Mouse (Mus musculus): ENCODE data around the gene Hba-a1.
"Not testable (repeated sequence)": the region's sequence is repeated elsewhere in the genome, so short reads cannot be mapped to it uniquely, and the experiment has no call there.

DNA sequence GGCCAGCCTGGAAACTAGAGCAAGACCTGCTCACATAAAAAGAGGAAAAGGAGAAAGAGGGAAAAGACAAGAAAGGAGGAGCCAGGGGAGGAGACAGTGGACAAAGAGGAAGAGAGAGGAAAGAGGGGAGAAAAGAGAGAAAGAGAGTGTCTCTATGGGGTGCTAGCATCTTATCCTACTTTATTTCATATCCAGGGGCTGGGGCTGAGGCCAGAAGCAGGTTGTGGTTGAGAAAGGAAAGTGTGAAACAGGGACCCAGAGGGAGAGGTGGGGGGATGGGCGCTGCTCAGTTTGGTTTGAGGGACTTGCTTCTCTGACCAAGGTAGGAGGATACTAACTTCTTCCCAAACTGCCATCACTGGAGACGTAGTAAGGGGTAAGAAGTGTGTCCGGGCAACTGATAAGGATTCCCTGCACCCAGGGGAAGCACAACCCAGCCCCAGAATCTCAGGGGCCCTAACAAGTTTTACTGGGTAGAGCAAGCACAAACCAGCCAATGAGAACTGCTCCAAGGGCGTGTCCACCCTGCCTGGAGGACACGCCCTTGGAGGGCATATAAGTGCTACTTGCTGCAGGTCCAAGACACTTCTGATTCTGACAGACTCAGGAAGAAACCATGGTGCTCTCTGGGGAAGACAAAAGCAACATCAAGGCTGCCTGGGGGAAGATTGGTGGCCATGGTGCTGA, at the start of gene Hba-a1:
- TF ChIP-seq CTCF, POLR2A (IDR thresholded peaks at IDR 0.05; ENCODE audit: insufficient read depth, low read depth, low read length): not testable (repeated sequence)

All from olfactory bulb, adult 2 months (tissue).